Mouse (Mus musculus) spleen, adult 18-20 months (tissue): ENCODE data around the gene Stat5a.
A peak's percentile ranks its signal among the peaks of the same experiment; 100 is the strongest.

ENCODE experiments used
- DNase-seq, 2 experiments: peaks; one replicate each; pipeline ENCODE4 v3.0.0; 2022; ENCODE audit warnings: mixed read lengths in 2 of 2

The Stat5a gene

DNA sequence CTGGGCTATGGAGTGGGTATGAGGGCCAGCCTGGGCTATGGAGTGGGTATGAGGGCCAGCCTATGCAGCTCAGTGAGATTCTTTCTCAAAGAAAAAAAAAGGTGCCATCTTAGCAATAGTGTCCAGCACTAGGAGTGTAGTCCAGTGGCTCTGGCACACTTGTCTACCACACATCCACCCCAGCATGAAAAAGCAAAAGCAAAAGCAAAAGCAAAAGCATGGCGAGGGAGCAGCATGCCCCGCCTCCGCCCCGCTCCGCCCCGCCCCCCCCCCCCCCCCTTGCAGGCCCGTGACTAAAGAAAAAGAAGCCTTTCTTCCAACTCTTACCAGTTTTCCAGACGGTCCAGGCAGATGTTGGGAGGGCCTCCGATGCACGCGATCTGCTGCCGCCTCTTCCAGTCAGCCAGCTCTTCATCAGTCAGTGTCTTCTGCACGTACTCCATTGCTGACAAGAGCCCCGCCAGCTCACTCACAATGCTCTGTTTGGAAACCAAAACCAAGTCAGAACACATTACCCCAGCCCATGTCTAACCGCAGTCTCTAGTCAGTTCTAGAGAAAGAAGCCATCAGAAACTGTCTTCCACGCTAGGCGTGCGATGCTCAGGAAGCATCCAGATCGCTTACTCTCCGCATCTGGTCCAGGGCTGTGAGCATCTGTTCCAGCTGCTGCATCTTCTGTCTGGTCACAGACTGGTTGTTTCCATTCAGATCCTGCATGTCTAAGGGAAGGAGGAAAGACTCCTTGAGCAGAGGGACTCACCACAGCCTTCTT, 45.6 kb downstream of the Stat5a start:
- no peak for DNase-seq

DNA sequence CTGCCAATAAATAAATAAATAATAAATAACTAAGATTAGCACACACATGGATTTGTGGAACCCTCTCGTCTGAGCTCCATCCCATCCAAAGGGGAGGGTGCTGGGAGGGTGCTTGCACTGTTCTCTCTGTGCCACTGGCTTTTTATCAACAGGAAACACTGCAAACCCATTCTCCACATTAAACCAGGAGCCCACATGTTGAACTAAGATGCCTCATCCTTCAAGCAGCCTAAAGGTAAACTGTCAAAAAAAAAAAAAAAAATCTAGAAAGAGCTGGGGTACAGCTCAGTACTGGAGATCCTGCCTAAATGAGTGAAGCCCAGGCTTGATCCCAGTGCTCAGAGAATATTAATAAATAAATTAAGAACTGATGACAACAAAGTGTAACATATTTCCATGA, 46.8 kb downstream of the Stat5a start:
- DNase-seq: no peak

DNA sequence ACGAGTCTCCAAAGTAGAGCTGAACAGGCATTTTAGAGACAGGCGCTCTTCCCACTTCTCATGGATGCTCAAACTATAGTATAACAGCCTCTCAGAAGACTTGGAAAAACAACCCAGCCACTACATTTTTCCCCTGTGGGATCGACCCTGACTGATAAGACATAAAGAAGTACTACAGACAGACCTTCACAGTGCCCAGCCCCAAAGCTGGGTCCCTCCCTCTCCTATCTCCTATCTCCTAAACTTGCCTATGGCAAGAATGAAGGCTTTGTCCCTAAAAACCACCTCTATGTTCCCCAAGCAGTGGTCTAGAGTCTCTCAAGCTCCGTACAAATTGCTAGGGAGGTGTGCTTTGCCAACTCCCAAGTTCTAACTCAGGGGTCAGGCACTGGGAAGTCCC, 47.7 kb downstream of the Stat5a start:
- DNase-seq: no peak

DNA sequence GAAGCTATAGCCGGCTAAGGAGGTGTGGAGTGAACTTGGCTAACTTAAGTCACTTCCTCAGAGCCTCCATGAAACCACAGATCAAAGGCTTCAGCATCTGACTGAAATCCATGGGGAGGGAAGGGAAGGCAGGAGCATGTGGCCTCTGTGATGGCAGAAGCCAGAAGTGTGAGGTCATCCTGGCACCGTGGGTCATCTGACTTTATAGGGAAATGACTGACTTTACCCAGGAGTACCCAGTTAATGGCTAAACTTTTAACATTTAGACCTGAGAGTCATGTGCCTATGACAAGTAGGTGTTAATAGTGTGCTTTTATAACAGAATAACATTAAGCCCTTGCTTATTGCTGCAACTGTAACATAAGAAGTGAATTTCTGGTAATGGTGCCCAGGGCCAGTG, 49.0 kb downstream of the Stat5a start:
- DNase-seq: no peak

DNA sequence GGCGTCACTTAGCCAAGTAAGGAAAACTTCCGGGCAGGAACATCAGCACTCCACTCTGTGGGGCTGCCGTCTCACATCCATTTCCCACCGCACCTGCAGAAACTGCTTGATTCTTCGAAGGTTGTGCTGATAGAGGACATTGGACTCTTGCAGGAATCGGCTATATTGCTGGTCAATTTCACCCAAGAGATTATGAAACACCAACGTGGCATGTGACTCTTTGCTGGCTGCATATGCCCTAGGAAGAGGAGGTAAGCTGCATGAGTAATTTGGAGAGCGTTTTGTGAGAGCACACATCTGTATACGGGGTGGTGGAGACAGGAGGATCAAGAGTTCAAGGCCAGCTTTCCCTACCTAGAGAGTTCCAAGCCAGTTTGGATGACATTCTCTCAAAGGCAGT, 49.4 kb downstream of the Stat5a start:
- DNase-seq: no peak

DNA sequence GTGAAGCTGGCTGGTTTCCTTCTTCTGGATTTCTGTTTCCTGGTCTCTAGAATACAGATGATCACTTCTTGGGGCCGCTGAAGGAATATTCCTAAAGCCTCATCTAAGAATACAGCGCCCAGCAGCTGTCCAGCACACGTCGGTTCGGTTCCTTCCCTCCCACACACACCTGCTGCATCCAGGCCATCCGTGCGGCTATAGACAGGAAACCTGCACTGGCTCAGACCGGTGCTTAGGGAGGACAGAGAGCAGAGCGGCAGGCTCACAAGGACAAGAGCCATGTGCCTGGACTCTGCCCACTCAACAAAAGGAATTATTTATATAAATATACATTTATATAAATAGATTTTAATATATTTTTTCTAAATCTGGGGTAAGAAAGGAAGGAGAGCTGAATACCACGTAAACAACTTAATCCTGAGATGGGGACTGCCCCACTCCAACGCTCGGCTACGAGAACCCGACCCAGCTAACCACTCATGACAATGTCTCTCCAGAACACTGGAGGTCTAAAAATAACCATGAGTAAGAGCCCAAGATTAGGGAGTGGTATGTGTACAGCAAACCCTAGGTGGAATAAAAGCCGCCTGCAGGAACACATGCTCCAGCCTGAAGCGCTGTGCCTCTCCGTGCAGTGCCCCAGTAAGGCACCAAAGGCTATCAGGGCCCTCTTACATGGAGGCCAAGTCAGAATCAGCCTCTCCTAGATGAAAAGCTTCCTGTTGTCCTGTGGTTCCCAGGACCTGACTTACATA, 53.4 kb downstream of the Stat5a start:
- DNase-seq: no peak

DNA sequence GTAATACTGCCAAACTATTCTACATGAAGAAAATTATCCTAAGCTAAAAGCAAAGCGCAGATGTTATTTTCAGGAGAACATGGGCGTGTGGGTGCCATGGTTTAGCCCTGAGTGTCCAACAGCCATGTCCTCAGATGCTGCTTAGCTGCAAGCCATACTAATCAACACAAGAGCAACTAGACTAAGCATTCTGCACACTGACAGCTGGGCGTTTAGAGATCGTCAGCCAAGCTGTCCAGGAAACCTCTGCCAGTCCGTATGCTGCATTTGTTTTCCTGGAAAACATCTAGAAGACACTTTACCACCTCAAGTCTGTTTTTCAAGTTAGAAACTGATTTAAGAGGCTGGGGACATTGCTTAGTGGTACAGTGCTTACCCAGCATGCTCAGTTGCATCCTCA, 55.3 kb downstream of the Stat5a start:
- no peak for DNase-seq

DNA sequence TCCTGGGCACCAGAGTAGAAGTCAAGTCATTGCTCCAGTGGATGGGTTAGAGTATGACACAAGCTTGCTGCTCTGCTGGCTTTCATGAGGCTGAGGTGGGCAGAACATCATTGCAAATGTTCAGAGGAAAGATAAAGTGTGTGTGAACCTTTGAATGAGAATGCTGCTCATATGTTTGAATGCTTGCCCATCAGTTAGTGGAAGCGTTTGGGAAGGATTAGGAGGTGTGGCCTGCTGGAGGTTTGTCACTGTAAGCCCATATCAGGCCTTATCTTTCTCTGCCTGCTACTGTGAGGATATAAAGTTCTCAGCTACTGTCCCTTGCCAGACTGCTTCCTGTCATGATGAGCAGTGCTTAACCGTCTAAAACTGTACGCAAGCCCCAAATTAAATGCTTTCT, 55.9 kb downstream of the Stat5a start:
- DNase-seq: no peak

DNA sequence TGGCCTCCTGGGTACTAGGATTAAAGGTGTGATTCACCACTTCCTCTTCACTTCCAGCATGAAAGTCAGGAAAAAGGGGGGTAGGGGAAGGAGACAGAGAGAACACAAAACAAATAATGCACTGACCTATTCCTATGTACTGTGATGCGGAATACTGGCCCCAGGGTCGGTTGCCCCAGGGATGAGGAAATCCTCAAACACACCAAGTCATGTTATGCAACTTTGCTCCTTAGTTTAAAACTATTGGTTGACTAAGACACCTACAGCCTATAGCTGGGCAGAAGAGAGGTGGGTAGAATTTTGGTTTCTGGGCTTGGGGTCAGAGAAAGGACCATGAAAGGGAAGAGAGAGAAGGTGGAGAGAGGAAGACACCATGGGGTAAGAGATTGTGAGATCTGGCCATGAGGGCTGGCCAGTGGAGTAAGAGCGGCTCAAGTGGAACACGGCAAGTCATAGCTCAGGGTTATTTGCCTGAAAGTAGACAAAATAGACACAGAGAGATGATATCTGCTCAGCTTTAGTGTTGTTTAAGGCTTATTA, 57.4 kb downstream of the Stat5a start:
- no peak for DNase-seq

DNA sequence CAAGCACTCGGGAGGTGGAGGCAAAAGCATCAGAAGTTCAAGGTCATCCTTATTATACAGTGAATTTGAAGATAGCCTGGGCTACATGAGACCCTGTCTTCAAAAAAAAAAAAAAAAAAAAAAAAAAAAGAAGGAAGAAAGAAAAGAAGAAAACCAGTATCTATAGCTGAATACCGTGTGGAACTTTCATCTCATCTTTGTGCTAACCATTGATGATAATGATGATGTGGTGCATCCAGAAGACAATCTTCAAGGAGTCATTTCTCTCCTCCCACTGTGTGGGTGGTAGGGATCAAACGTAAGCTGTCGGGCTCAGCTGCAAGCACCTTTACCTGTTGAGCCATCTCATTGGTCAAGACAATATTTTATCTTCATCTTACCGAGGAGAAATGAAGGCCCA, 58.9 kb downstream of the Stat5a start:
- DNase-seq: no peak

DNA sequence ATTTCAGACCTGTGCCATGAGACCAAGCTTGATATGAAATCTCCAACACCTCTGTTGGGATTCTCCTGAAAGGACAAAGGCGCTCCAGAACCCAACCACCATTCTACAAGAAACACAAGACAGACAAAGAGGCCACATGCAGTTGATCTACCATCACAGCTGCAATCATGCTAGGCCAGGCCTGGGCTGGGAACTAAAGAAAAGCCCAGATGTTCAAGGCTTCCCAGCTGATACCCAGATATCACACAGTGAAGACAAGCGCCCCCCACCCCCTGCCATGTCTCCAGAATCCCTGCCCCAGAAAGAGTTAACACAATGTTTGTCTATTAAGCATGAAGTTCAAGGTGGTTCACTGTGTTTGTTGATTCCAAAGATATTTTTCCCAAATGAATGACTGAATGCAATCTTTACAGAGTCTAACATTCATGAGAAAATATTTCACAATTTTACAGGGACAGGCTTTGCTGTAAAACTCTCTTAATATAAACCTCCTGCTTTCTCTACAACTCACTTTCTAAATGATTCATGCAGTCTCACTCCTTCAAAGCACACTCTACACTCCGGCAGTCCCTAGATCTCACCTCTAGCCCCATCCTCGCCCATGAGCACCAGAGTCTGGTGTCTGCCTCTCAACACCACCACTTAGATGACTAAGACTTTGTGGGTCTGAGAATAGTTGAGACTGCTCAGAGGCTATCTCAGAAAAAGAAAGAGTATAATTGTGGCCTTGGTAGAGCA, 61.9 kb downstream of the Stat5a start:
- DNase-seq: no peak

DNA sequence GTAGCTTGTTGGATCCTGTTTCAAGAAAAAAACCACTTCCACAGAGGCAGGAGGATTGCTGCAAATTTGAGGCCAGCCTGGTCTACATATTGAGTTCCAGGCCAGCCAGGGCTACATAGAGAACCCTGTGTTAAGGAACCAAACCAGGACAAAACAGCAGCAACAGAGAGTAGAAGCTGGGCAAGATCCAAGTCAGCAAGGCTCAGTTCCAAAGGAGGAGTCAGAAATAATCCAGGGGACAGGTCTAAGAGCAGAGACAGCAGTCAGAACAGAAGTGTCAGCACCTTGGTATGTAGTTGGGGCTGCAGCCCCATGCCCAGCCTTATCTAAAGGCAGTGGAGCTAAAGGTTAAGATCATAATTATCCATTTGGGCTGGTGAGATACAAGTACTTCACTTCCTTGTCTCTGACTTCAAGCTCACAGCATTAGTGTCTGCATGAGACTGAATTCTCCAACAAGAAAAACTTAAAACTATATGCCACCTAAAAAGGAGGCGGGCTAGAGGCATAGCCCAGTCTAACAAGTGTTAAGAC, 65.3 kb downstream of the Stat5a start:
- DNase-seq: no peak

DNA sequence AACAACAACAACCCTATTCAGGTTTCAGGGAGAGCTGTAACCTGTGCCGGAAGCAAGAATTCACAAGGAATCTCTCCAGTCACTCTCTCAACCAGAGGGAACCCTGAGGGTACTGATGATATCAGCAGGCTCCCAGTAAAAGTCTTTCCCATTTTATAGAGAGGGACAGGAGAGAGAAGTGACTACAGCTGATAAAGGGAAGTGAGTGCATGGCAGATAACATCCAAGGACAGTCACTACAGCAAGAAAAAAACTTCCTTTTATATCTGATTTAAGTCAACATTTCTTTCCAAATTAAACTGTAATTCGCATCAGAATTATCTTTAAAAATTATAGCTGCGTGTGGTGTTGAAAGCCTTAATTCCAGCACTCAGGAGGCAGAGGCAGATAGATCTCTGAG, 68.2 kb downstream of the Stat5a start:
- DNase-seq: no peak

DNA sequence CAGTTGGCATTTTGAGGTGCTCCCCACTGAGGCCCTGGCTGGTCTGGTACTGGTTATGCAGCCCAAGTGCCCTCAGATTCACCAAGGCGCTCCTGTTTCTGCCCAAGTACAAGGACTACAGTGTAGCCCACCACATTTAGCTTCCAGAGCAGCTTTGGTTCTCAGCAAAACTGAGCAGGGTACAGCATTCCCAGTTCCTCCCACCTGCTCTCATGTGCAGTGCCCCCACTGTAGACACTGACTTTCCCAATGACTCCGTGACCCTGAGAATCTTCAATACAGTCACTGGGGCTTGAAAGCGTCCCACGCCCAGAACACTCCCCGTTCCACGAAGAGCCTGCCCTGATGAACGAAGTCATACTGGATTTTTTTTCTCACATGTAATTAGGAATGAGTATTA, 71.5 kb downstream of the Stat5a start:
- DNase-seq: no peak

DNA sequence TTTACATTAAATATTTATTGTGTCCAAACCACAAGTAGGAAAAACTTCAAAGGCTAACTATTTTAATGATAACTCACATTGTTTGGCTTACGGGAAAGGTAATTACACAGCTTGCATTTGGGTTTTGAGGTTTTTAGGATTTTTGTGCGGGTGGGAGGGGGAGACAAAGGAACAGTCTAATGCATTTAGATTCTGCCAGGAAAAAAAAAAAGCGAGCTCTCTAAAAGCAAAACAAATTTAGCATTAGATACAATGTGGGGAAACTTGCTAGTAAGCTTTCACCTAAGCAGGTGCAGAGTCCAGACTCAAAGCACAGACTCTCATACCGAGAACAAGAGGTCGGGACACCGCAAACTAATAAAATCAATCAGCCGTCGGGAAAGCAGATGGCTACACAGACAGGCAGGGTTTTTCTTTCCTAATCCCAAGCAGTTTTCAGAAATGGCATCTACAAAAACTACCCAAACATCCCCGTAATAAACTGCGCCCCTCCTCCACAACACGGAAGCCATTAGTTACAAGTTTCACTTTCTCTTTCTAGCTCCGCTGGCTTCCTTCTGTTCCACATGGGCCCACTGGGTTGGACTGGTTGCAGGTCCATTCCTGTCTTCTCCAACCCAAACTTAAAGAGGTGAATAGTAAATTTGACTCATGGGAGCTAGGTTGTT, 72.2 kb downstream of the Stat5a start:
- DNase-seq: peak; percentile 18 to 49
